Mouse (Mus musculus) hindbrain, embryonic 11.5 days (tissue): ENCODE data around the gene Gm49403. TPM values are rescaled to one million over a fixed set of nuclear protein-coding genes. Genes with fewer than 3 reads are reported as not detected.
A peak's percentile ranks its signal among the peaks of the same experiment; 100 is the strongest.

Source experiments
- ATAC-seq: fragments of 200-750 bp; cut with Nextera tagmentation; 2 replicates; pipeline ENCODE4 v1.8.0; 2017; ENCODE audit warnings: mild to moderate bottlenecking, moderate TSS enrichment, moderate library complexity; ENCODE audit not compliant: low FRiP score
- DNase-seq: peaks from one replicate; pipeline ENCODE4 v3.0.0-alpha.2; 2015; ENCODE audit warnings: low spot score
- H3K27ac ChIP-seq: fragments of 300-500 bp; sonication (generic); 2 replicates; pipeline ENCODE4 v1.5.1; 2014; ENCODE audit warnings: mild to moderate bottlenecking, low read depth, low read length
- H3K27me3 ChIP-seq: fragments of 300-500 bp; sonication (generic); 2 replicates; pipeline ENCODE4 v1.6.1; 2014; ENCODE audit warnings: mild to moderate bottlenecking, low read length, moderate library complexity, mixed read lengths; ENCODE audit not compliant: control insufficient read depth, insufficient read depth
- H3K36me3 ChIP-seq: fragments of 300-500 bp; sonication (generic); 2 replicates; pipeline ENCODE4 v1.6.1; 2014; ENCODE audit warnings: mild to moderate bottlenecking, low read length, moderate library complexity, mixed read lengths; ENCODE audit not compliant: control insufficient read depth, insufficient read depth
- H3K4me1 ChIP-seq: fragments of 300-500 bp; sonication (generic); replicated peaks from 2 replicates; pipeline ENCODE4 v1.6.1; 2014; ENCODE audit warnings: low read length, mixed read lengths; ENCODE audit not compliant: control insufficient read depth, insufficient read depth
- H3K4me2 ChIP-seq: fragments of 300-500 bp; sonication (generic); replicated peaks from 2 replicates; pipeline ENCODE4 v1.6.1; 2014; ENCODE audit warnings: mild to moderate bottlenecking, low read depth, low read length
- H3K4me3 ChIP-seq: fragments of 300-500 bp; sonication (generic); 2 replicates; pipeline ENCODE4 v1.5.1; 2014; ENCODE audit warnings: low read depth, low read length
- H3K9ac ChIP-seq: fragments of 300-500 bp; sonication (generic); 2 replicates; pipeline ENCODE4 v1.6.1; 2014; ENCODE audit warnings: low read depth, low read length
- H3K9me3 ChIP-seq: fragments of 300-500 bp; sonication (generic); 2 replicates; pipeline ENCODE4 v1.6.1; 2016; ENCODE audit warnings: low read length; ENCODE audit not compliant: control insufficient read depth
- whole genome bisulfite sequencing: fragments of 180-500 bp; shearing (Covaris S2); extraction: QIAGEN DNeasy Blood & Tissue Kit; methylation state at CpG from one replicate; pipeline ENCODE4 v1.1.7; 2014; 5-methylcytosine and 5-hydroxymethylcytosine counted together
- polyA plus RNA-seq: library from polyadenylated mRNA; unstranded; fragments of >200 nt; fragmentation: Nextera tagmentation; extraction: Ambion mirVana; gene quantifications from 2 replicates; pipeline ENCODE4 v1.2.1, GENCODE M21; 2014

Gm49403 gene
- polyA plus RNA-seq, 1 experiment from 2014 or later = not detected

DNA sequence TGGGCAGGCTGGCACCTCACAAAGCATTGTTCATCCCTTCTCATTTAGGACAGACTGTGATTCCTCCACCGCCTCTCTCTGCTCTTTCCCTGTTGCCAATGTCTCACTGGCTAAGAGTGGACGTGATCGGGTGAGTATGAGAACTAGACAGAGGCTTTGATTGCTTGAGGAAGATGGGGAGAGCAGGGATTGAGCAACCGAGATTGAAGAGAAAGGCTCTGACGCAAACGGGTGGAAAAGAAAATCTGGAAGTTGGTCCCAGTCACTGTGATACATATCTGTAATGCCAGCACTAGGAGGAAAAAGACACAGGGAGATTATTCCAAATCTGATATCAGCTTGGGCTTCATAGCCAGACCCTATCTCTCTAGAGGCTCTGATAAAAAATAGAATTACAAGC, 40.8 kb upstream of the Gm49403 start:
- no peak overlapping the region for H3K9ac ChIP-seq
- peaks cover 6% of the 10 kb centered on the region; the same call in 1 of the 2 replicates for H3K4me1 ChIP-seq
- H3K27me3 ChIP-seq = no peaks in the 10 kb centered on the region
- DNase-seq = no peak
- no peaks in the 10 kb centered on the region for H3K9me3 ChIP-seq
- H3K27ac ChIP-seq = no peak overlapping the region
- no peak for ATAC-seq
- 91% methylated on average over 6 of the region's 6 CpGs for WGBS
- H3K36me3 ChIP-seq = 0 out of 2 replicates have a peak, but pooled peaks cover 9% of the 10 kb centered on the region
- no peak overlapping the region for H3K4me3 ChIP-seq
- H3K4me2 ChIP-seq = no peak overlapping the region

DNA sequence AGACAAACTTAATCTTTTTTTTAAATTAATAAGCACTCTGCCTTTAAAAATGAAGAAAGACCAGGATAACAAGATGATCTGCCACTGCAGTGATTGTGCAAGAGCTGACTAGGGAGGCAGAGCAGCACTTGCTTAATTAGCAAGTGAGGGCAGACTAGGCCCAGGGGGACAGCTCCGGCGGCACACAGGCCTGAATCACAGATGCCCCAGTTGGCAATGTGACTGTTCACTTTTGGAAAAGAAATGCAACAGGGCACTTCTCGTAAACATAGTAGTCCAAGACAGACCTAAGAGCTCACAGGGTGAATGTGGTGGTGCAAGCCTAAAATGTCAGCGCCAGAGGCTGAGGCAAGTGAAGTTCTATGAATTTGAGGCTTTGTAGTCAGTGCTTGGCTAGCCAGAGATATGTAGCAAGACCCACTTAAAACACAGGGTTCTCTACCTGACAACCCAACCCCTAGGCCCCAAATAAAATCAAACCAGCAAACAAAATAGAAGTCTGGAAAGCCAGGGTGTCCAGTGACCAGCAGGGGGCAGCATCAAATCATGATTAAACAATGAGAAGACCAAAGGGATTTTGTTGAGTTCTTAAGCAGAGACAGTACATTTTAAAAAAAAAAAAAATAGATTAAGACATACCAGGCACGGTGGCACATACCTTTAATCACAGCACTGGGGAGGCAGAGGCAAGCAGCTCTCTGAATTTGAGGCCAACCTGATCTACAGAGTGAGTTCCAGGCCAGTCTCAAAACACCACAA, 39.2 kb upstream of the Gm49403 start:
- DNase-seq (peak; percentile 86), ATAC-seq (no peak)
- no peak overlapping the region for H3K27ac ChIP-seq
- no peak overlapping the region for H3K4me3 ChIP-seq
- WGBS = 73% methylated on average over 5 of the region's 5 CpGs
- H3K27me3 ChIP-seq = no peaks in the 10 kb centered on the region
- no peaks in the 10 kb centered on the region for H3K9me3 ChIP-seq
- H3K4me2 ChIP-seq = no peak overlapping the region
- H3K9ac ChIP-seq = no peak overlapping the region
- H3K4me1 ChIP-seq = peaks cover 6% of the 10 kb centered on the region; the same call in 1 of the 2 replicates
- H3K36me3 ChIP-seq = 0 out of 2 replicates have a peak, but pooled peaks cover 9% of the 10 kb centered on the region

DNA sequence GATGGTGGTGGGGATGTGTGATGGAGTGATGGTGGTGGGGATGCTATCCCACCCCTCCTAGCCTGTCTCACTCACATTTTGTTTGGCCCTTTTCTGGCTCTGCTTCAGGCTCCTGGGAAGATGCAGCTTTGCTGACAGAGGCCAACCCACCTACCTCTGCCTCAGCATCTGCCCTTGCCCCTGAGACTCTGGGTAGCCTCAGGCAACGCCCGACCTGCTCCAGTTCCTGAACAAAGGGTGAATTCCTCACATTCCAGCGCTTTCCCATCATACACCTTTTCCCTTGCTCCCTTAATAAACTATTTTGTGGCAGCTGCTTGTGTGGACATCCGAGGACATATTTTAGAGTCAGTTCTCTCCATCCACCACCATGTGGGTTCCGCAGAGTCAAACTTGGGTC, 35.4 kb upstream of the Gm49403 start:
- WGBS = 68% methylated on average over 5 of the region's 5 CpGs
- Histone ChIP-seq H3K4me2 (no peak overlapping the region), H3K9me3 (no peaks in the 10 kb centered on the region)

DNA sequence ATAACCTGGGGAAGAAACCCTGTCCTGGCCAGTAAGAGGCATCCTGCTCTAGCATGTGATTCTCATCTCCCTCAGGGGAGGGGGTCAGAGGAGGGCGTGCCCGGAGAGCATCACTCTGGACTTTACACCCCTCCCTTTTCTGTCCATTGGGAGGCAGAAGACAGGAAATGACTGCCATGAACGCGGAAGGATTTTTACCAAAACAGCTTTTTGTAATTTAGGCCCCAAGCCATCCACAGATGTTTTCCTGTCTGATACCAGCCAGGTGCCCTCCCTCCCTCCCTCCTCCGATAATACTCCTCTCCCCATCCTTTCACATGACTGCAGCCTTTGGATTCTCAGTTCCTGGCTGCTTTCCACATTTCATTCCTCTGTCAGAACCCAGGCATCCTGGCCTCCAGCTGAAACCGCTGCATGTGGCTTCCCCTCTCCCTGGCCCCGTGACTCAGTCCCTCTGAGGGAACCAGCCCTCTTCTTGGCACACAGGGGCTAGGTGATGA, 33.3 kb upstream of the Gm49403 start, which contains the start of gene Lrrn4cl:
Gene Lrrn4cl, plus strand, starts transcription at position 367 of the 500 bp plus-strand sequence.
- H3K4me2 ChIP-seq = no peak within 1 kb of the TSS
- H3K9me3 ChIP-seq = no peaks in the 10 kb centered on the region
- H3K4me3 ChIP-seq = no peak within 1 kb of the TSS
- whole genome bisulfite sequencing = 24% methylated on average over 7 of the region's 7 CpGs
- no peaks in the 10 kb centered on the region for H3K27me3 ChIP-seq
- H3K4me1 ChIP-seq = no peaks in the 10 kb centered on the region; the same call in 1 of the 2 replicates
- no peak within 1 kb of the TSS for H3K9ac ChIP-seq
- no peak within 1 kb of the TSS for H3K27ac ChIP-seq
- 0 out of 2 replicates have a peak, but pooled peaks cover 9% of the 10 kb centered on the region for H3K36me3 ChIP-seq
- ATAC-seq (no peak), DNase-seq (peak; percentile 37)

More for the DNA sequence above, 35.4 kb upstream of the Gm49403 start:
- no peak for ATAC-seq
- Histone ChIP-seq H3K36me3 (0 out of 2 replicates have a peak, but pooled peaks cover 9% of the 10 kb centered on the region), H3K27me3 (no peaks in the 10 kb centered on the region), H3K4me3 (no peak overlapping the region), H3K9ac (no peak overlapping the region), H3K4me1 (no peaks in the 10 kb centered on the region; the same call in 1 of the 2 replicates), H3K27ac (no peak overlapping the region)
- DNase-seq = no peak

DNA sequence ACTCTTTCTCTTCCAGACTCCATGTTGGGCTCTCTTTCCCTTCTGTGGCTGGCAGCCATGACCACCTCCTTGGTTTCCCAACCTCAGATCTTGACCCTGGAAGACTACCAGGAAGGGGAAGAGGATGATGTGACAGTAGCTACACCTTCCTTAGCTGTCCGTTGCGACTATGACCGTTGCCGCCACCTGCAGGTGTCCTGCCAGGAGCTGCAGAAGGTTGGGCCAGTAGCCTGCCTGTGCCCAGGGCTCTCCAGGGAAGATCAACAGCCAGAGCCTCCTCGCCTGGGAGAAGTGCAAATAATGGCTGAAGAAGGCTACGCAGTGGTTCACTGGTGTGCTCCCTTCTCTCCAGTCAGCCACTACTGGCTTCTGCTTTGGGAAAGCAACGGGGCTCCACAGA, 32.1 kb upstream of the Gm49403 start:
- ATAC-seq (no peak), DNase-seq (no peak)
- Histone ChIP-seq H3K9me3 (no peaks in the 10 kb centered on the region), H3K27ac (no peak overlapping the region), H3K9ac (no peak overlapping the region), H3K4me2 (no peak overlapping the region), H3K4me3 (no peak overlapping the region), H3K4me1 (no peaks in the 10 kb centered on the region; the same call in 1 of the 2 replicates), H3K27me3 (no peaks in the 10 kb centered on the region), H3K36me3 (0 out of 2 replicates have a peak, but pooled peaks cover 5% of the 10 kb centered on the region)
- 55% methylated on average over 7 of the region's 7 CpGs for WGBS

DNA sequence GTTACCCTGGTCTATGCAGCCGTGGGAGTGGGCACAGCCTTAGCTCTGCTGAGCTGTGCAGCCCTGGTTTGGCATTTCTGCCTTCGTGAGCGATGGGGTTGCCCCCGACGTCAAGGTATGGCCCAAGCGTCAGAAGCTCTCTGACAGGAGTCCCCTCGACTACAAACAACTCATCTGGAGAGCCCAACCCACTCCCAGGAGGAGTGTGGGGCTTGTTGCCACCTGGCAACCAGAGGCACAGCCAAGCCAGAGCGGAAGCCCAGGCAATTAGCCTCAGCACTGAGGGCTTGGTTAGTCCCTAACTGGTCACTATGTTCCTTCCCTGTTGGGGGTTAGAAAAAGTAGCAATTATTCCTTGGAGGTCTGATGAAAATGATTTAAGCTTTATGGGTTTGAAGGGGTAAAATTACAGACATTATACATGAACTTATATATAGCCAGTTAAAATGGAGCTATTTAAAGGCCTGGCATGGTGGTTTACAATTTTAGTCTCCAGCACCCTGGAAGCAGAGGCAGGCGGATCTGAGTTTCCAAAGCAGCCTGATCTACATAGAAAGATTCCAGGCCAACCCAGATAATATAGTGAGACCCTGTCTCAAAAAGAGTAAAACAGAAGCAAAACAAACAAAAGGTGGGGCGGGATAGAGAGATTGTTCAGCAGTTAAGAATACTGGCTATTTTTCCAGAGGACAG, 31.3 kb upstream of the Gm49403 start:
- Histone ChIP-seq H3K4me1 (no peaks in the 10 kb centered on the region; the same call in 1 of the 2 replicates), H3K27ac (no peak overlapping the region), H3K9me3 (no peaks in the 10 kb centered on the region), H3K4me2 (no peak overlapping the region), H3K27me3 (no peaks in the 10 kb centered on the region), H3K36me3 (0 out of 2 replicates have a peak, but pooled peaks cover 1% of the 10 kb centered on the region), H3K4me3 (no peak overlapping the region), H3K9ac (no peak overlapping the region)
- 60% methylated on average over 10 of the region's 10 CpGs for WGBS
- ATAC-seq (no peak), DNase-seq (no peak)

DNA sequence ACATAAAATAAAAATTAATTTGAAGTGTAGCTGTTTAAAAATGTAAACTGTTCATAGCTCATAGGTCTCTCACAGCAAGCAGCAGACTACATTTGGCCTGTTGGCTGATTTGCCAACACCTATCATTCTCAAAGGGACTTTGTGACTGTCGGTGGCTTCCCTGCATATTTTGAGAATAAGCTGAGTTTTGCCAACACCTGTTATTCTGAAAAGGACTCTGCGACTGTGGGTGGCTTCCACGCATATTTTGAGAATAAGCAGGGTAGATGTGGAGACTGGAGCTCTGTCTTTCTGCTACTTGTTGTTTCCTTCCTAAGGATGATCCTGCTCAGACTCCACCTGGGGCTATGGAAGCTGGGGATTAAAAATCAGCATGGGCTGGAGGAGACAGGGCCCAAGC, 30.6 kb upstream of the Gm49403 start:
- ATAC-seq (no peak), DNase-seq (no peak)
- Histone ChIP-seq H3K27me3 (no peaks in the 10 kb centered on the region), H3K9ac (no peak overlapping the region), H3K9me3 (no peaks in the 10 kb centered on the region), H3K4me3 (no peak overlapping the region), H3K27ac (no peak overlapping the region), H3K36me3 (no peaks in the 10 kb centered on the region), H3K4me2 (no peak overlapping the region), H3K4me1 (no peaks in the 10 kb centered on the region; the same call in 1 of the 2 replicates)
- WGBS = 82% methylated on average over 3 of the region's 3 CpGs

DNA sequence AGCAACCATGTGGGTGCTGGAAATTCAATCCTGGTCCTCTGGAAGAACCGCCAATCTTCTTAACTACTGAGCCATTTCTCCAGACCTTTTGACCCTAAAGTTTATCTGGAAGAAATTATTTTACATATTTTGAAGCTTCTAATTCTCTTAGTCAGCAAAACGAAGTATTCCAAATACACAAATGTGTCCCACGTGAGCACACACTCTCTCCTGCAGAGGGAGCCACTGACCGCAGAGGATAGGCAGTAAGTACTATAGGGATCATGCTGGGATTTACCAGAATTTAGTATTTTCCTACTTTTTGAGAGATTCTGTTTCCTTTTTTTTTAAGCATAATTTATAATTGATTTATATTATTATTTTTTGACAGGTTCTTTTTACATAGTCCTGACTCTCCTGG, 26.0 kb upstream of the Gm49403 start:
- no peak overlapping the region for H3K4me2 ChIP-seq
- 43% methylated on average over 4 of the region's 4 CpGs for WGBS
- H3K27me3 ChIP-seq = no peaks in the 10 kb centered on the region
- no peaks in the 10 kb centered on the region for H3K4me1 ChIP-seq
- no peak overlapping the region for H3K9ac ChIP-seq
- no peaks in the 10 kb centered on the region for H3K36me3 ChIP-seq
- ATAC-seq (no peak), DNase-seq (peak; percentile 56)
- no peaks in the 10 kb centered on the region for H3K9me3 ChIP-seq
- H3K4me3 ChIP-seq = no peak overlapping the region
- H3K27ac ChIP-seq = no peak overlapping the region
